Mouse (Mus musculus) heart, postnatal 25 days (tissue): ENCODE results near the gene Iqub. TPM values are rescaled to one million over a fixed set of nuclear protein-coding genes. Genes with fewer than 3 reads are reported as not detected.

Experiments used
- DNase-seq: peaks from one replicate; pipeline ENCODE4 v3.0.0; 2022; ENCODE audit warnings: low spot score
- intact Hi-C: fragments of 180-260 bp; cut with DNase I; formaldehyde crosslinking; loops from one replicate; pipeline ENCODE4 v1.15.1; 2025
- total RNA-seq, 2 experiments: library from RNA; stranded (reverse); gene quantifications; 2 replicates each; pipeline ENCODE4 v1.2.3; 2021

Gene Iqub
- total RNA-seq, 2 experiments from 2014 or later = 0.28 to 0.29 TPM

DNA sequence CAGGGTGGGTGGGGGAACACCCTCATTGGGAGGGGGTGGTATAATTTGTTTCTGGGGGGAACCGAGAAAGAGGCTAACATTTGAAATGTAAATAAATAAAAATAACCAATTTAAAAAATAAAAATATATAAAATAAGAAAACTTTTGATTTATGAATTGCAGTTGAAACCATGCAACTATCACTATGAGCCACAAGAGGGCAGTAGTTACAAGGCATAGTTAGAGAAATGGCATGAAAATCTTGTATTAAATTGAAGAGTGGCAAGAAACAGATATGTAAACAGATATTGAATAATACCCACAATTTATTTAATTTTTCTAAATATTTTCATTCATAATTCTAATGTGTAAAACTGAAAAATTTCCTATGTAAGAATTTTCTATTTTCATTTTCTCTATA lies 24.5 kb downstream of the Iqub start:
- no peak for DNase-seq
- intact Hi-C loops = no loop called here

DNA sequence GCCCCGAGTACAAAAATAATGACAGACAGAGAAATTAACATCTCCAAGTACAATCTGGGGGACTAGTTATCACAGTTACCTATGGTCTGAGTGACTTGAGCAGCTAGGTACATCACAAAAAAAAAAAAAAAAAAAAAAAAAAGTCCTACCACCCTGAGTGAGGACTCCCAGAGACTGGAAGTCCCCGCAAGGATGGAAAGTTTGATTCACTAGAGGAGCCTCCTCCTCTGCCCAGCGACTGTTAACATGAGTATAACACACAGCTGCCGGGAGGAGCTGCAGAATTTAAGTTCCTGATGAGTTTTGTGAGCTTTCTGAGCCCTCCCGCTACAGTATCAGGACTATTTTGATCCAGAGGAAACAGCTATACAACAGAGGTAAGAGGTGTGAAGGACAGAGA lies 28.3 kb downstream of the Iqub start:
- intact Hi-C loops = loop anchor here (10.0 kb wide), 1 partner anchor 238 kb away; no protein-coding TSS in a partner anchor
- DNase-seq = no peak

DNA sequence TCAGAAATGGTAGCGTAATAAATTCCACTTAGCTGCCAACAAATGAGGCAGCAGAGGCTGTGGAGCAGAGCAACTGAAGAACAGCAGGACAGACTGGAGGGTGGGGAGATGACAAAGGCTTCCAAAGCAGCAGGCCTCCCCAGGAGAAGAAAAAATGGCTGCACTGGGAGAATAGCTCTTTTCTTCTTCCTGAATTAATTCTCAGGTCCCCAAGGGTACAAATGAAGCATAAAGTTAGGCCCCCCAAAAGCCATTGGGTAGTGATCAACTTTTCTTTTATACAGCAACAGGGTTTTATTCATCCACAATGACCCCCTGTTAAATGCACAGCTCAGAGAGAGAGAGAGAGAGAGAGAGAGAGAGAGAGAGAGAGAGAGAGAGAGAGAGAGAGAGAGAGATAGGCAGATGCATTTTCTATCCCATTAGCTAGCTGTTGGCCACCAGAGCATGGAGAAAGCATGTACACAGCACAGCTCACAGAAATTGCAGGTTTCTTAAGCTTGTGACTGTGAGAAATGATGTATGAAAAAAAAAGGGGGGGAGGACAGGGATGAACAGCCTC lies 44.2 kb downstream of the Iqub start:
- intact Hi-C loops = no loop called here
- DNase-seq = no peak

DNA sequence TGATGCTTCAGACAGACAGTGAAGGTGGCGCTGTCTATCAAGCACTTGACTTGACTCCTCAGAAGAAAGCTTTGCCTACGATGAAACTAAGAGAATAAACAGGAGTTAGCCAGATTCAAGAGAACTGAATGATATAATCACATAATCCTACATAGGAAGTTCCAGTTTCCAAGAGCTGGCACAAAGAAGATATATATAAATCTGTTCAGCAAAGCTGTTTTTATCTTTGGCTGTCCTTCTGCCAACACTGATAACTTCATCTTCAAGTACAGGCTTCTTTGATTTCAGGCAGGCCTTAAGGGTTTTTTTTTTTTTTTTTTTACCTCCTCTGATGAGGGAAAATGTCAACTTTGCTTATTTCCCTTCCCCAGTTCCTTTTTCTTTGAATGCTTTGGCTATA lies 44.7 kb downstream of the Iqub start:
- intact Hi-C loops = no loop called here
- DNase-seq = no peak

DNA sequence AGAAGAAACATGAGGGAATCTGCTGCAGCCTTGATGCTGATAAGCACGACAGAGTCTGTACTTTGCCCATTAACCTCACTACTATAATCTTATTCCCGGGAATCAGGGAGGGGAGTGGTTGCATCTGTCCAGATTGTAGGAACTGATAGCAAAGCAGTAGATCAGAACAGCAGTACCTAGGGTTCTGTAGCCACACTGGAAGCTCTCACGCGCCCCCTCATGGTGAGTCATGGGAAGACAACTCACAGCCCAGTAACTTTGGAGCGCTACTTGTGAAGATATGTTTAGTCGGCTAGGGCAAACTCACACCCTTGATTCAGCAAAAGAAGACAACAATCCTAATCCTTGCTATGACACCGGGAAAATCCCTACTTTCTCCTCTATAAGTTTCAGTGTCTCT lies 58.8 kb downstream of the Iqub start:
- no peak for DNase-seq
- intact Hi-C loops = no loop called here

DNA sequence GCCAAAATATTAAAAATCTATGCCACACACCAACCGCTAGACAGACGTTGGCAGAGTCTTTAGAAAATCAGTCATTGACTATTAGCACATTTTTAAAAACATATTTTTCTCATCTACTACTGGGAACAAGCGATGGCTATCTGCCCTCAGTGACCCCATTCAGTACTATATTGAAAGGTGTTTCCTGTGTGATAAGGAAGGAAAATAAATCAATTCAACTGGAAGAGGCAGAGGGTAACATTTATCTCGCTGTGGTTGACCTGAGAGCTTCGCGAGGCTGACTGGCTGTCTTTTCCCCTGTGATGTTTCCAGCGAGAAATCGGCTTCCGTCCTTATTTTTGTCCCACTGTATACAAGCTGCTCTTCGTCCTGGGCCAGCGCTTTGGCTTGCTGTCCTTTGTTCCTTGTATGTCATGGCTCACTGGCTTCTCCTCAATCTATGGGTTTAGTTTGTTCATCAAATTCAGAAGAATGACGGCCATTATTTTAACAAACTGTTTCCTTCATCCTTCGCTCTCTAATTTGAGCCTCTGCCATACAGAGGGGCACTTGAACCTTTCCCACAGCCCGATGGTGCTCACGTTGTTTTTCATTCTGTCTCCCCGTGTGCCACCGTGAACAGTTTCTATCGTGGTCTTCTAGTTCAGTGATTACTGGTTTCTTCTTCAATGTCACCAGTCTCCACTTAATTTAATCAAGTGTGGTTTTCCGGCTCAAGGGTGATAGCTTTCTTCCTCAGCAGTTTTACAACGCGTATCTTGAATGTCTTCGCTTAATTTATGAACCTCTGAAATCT lies 63.6 kb downstream of the Iqub start:
- intact Hi-C loops = no loop called here
- DNase-seq = no peak

DNA sequence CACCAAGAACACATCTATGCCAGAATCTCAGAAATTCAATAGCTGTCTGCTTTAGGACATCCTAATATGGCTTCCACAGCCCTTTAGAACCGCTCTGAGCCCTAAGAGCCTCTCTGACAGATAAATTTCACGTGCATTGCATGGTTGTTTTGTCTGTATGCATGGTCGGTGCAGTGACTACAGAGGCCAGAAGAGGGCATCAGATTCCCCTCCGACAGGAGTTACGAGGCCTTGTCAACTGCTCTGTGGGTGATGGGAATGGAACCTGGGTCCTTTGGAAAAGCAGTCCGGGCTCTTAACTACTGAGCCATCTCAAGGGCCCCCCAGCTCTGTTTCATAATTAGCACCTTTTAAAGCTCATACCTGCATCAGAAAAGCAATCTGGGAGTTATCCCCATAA lies 64.6 kb downstream of the Iqub start:
- no peak for DNase-seq
- intact Hi-C loops = no loop called here

DNA sequence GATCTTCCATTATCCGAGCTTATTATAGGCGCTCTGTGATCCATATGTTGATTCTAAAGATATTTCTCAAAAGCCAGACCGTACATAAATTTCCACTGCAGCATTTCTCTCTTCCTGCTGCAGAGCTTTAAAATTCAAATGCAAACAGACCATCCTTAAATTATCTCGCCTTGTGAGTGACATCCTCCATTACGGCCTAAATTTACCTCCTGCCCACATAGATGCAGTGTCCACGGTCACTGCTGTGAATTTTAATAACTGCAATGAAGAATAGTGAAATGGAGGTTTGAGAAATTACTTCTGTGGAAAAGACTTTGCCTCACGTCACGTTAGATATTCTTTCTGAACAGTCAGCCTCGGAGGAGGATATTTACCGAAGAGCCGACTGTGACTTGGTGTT lies 98.8 kb downstream of the Iqub start:
- intact Hi-C loops = no loop called here

DNA sequence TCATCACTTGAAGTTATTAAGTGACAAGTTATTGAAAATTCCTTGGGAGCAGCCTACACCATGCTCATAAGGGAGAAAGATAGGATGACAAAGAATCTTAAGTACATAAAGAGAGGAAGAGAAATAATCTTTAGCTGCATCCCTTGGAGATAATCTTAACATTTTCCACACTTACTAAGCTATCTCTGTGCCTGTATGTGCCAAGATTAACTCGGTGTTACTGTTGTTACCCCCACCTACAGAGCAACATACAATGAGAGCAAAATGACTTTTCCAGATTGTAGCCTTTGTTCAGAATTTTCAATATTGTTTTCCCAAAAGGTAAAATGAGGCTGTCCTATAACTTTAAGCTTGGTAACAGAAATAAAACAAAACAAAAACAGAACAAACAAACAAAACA lies 99.4 kb downstream of the Iqub start:
- DNase-seq = no peak
- intact Hi-C loops = no loop called here

More for the DNA sequence above, 98.8 kb downstream of the Iqub start:
- no peak for DNase-seq

DNA sequence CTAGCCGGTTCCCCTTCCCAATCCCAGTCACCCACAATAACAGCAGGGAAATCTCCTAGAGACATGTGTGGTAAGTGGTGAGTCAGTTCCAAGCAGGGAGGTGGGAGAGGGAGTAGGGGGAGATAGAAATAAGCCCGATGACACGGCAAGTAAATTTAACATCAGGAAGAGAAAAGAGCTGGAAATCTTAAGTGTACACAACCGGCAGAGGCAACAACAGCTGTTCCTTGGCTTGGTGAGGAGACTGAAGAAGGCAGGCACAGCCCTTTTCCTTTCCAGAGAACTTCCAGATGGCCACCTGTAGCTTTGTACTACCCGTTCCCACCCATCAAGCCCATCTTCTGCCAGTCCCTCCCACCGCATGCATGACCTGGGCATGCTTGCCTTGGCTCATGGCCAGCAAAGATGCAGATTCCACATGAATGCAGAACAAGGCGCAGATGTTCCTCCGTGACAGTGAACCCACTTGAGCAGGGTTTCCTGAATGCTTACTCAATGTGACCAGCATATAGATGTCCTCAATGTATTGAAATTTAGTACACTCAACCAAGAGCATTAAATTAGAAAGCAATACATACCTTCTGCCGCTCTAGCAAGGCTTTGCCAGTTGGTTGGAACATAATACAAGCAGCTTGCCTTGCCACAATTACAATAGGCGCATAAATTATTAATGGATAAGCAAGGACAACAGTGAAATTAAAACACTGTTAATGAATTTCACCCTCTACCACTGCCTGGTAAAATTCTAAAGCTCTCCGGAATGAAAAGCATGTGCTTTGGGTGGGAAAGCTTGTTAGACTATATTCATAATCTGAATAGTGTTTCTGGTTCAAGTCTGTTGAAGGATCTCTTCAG lies 106.1 kb downstream of the Iqub start:
- no peak for DNase-seq
- intact Hi-C loops = no loop called here

DNA sequence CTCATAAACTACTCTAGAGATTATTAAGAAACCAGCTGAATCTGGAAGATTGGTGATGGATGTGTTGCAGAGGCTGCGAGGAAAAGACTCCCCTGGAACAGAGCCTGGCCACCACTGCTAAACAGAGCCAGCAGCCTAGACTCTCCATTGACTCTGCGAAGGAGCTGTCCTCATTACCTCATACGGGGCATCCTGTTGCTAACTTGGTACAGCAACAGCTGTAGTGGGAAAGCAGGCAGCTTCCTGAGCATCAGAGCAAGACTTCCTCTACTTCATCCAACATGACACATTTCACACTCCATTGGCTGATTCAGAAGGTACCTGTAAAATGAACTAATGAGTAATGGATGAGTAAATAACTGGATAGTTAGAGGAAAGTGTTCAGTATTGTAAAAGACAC lies 107.1 kb downstream of the Iqub start:
- no peak for DNase-seq
- intact Hi-C loops = no loop called here

DNA sequence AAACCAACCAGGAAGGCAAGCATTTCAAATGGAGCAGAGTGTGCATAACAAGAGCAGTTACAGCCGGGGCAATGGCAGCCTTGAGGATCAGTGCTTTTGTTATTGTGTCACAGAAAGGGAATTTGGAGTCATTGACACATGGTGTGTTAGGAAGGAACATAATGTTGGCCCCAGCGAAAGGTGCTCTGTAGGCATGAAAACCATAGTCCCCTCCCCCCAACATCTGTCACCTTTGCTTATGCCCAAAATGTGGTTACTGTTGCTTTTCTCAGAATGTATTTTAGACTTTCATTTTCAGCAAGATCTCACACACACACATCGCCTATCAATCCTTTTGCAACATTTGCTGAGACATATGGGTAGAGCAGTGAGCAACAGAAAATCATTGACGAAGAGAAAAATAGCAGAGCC lies 117.6 kb downstream of the Iqub start:
- DNase-seq = no peak
- intact Hi-C loops = no loop called here

Other genes with a start within 250 kb of the Iqub start
- 1,000 to 10,000 TPM; 1,436 to 1,506 TPM for gene Ndufa5, start 12.9 kb upstream of the Iqub start, total RNA-seq
- 10 to 100 TPM; 48.5 to 62.0 TPM for gene Asb15, start 13.1 kb upstream of the Iqub start, total RNA-seq
- gene Lmod2, start 82.7 kb upstream of the Iqub start, total RNA-seq = 100 to 1,000 TPM; 681 to 701 TPM
- gene Wasl, start 149.9 kb upstream of the Iqub start, total RNA-seq = 10 to 100 TPM; 25.5 to 35.8 TPM
- not detected for gene Hyal6, start 218.2 kb upstream of the Iqub start, total RNA-seq
- not detected for gene Hyal4, start 233.3 kb upstream of the Iqub start, total RNA-seq